Mouse (Mus musculus) ES-E14 (cell line): ENCODE data around the gene Gapt. TPM values are rescaled to one million over a fixed set of nuclear protein-coding genes. Genes with fewer than 3 reads are reported as not detected.
A peak's percentile ranks its signal among the peaks of the same experiment; 100 is the strongest.
"Not testable (repeated sequence)": the region's sequence is repeated elsewhere in the genome, so short reads cannot be mapped to it uniquely, and the experiment has no call there.

Source experiments
- DNase-seq: peaks from one replicate; pipeline ENCODE4 v3.0.0-alpha.2; 2013; ENCODE audit warnings: low read depth, low spot score
- H3K27ac ChIP-seq: 2 replicates; pipeline ENCODE4 v1.5.1; 2012; ENCODE audit warnings: low read depth, mild to moderate bottlenecking, low read length, moderate library complexity, mixed read lengths; ENCODE audit not compliant: poor library complexity, insufficient read depth, severe bottlenecking
- H3K36me3 ChIP-seq: 2 replicates; pipeline ENCODE4 v1.6.1; 2012; ENCODE audit warnings: mild to moderate bottlenecking, low read length, moderate library complexity, mixed read lengths; ENCODE audit not compliant: control insufficient read depth, poor library complexity, insufficient read depth, severe bottlenecking
- H3K4me1 ChIP-seq, 2 experiments: fragments of 150-350 bp in 1 of 2; sonication (generic) in 1 of 2; 2 replicates each; pipeline ENCODE4 v1.6.1; 2012; ENCODE audit warnings: low read length in 2 of 2, mild to moderate bottlenecking in 1 of 2, mixed read lengths in 1 of 2; ENCODE audit not compliant: control insufficient read depth in 2 of 2, insufficient read depth in 2 of 2, poor library complexity in 1 of 2
- H3K4me3 ChIP-seq, 2 experiments: fragments of 150-350 bp in 1 of 2; sonication (generic) in 1 of 2; 2 replicates each; pipeline ENCODE4 v1.5.1; 2012; ENCODE audit warnings: low read length in 2 of 2, low read depth in 1 of 2, mild to moderate bottlenecking in 1 of 2, mixed read lengths in 1 of 2; ENCODE audit not compliant: insufficient read depth in 1 of 2, poor library complexity in 1 of 2, severe bottlenecking in 1 of 2
- H3K9ac ChIP-seq: 2 replicates; pipeline ENCODE4 v1.6.1; 2012; ENCODE audit warnings: low read depth, mild to moderate bottlenecking, low read length, mixed read lengths; ENCODE audit not compliant: poor library complexity, insufficient read depth, severe bottlenecking
- H3K9me3 ChIP-seq: fragments of 150-350 bp; sonication (generic); 2 replicates; pipeline ENCODE4 v1.6.1; 2012; ENCODE audit warnings: low read depth, mild to moderate bottlenecking, low read length; ENCODE audit not compliant: control insufficient read depth, insufficient read depth
- CHD2 ChIP-seq: IDR thresholded peaks from 2 replicates; pipeline ENCODE4 v1.6.1; 2014; ENCODE audit warnings: mild to moderate bottlenecking, low read depth, low read length, inconsistent platforms
- HCFC1 ChIP-seq: IDR thresholded peaks from 2 replicates; pipeline ENCODE4 v1.6.1; 2012; ENCODE audit warnings: low read length, inconsistent platforms, borderline replicate concordance; ENCODE audit not compliant: insufficient read depth
- MAFK ChIP-seq: IDR thresholded peaks from 2 replicates; pipeline ENCODE4 v1.6.1; 2014; ENCODE audit warnings: mild to moderate bottlenecking, low read depth, low read length, inconsistent platforms; ENCODE audit not compliant: insufficient read depth
- ZC3H11A ChIP-seq: IDR thresholded peaks from 2 replicates; pipeline ENCODE4 v1.6.1; 2012; ENCODE audit warnings: low read depth, mild to moderate bottlenecking, inconsistent platforms, low read length, borderline replicate concordance
- ZNF384 ChIP-seq: IDR thresholded peaks from 2 replicates; pipeline ENCODE4 v1.6.1; 2012; ENCODE audit warnings: low read depth, low read length, inconsistent platforms
- in situ Hi-C, 2 experiments: fragments of 600-800 bp; cut with MboI; formaldehyde crosslinking; loops; one replicate each; pipeline ENCODE4 v1.15.1; 2025; ENCODE audit warnings: low sequenced_read_pairs in 2 of 2, inconsistent platforms in 1 of 2; ENCODE audit not compliant: unreplicated experiment in 2 of 2
- total RNA-seq: library from RNA; depleted of rRNA; stranded (reverse); fragments of 300-350 nt; gene quantifications from 2 replicates; pipeline ENCODE4 v1.2.3, GENCODE M21; 2012; rRNA removed

Gapt gene
- not detected in 2 replicates for total RNA-seq

- TF ChIP-seq HCFC1: no peak
- TF ChIP-seq ZC3H11A: no peak
- TF ChIP-seq CHD2: no peak
- no peak for TF ChIP-seq MAFK
- no peak for TF ChIP-seq ZNF384
- H3K27ac ChIP-seq: no peak within 1 kb of the TSS
- no peak for DNase-seq
- H3K36me3 ChIP-seq: no peaks in the 10 kb centered on the region
- no peaks in the 10 kb centered on the region for H3K9me3 ChIP-seq
- no peak within 1 kb of the TSS for H3K9ac ChIP-seq
- H3K4me3 ChIP-seq: no peak within 1 kb of the TSS
- in situ Hi-C loops: loop anchor here in 1 of 2 experiments (25.0 kb wide), 1 partner anchor 295 kb away; no protein-coding TSS in a partner anchor
- H3K4me1 ChIP-seq: no peaks in the 10 kb centered on the region
These were observed at the start of gene Gapt for GRCm38 (mm10) chr13:110356941-110357340. Gene Gapt (minus strand): TSS chr13:110357199.

GRCm38 (mm10) chr13:110406152-110406551, 49.2 kb upstream of the Gapt start:
- TF ChIP-seq HCFC1 (no peak), ZC3H11A (no peak), CHD2 (0 out of 2 replicates have a peak, but pooled peaks have one; percentile 31), ZNF384 (no peak), MAFK (no peak)
- no peak for DNase-seq
- Histone ChIP-seq H3K4me3 (no peak overlapping the region), H3K27ac (no peak overlapping the region), H3K9ac (no peak overlapping the region), H3K36me3 (no peaks in the 10 kb centered on the region), H3K9me3 (no peaks in the 10 kb centered on the region), H3K4me1 (no peaks in the 10 kb centered on the region)
- in situ Hi-C loops: no loop called here

- H3K9me3 ChIP-seq, H3K27ac ChIP-seq, in situ Hi-C loops, DNase-seq, H3K36me3 ChIP-seq, H3K4me1 ChIP-seq, H3K9ac ChIP-seq, H3K4me3 ChIP-seq: not testable (repeated sequence)
These were observed 47.7 kb upstream of the Gapt start for GRCm38 (mm10) chr13:110404686-110405085.

- no peaks in the 10 kb centered on the region for H3K9me3 ChIP-seq
- DNase-seq: no peak
- H3K4me1 ChIP-seq: no peaks in the 10 kb centered on the region
- H3K9ac ChIP-seq: no peak overlapping the region
- in situ Hi-C loops: no loop called here
- TF ChIP-seq CHD2: no peak
- TF ChIP-seq ZC3H11A: no peak
- no peak for TF ChIP-seq ZNF384
- TF ChIP-seq MAFK: no peak
- no peak for TF ChIP-seq HCFC1
- H3K36me3 ChIP-seq: peaks cover 9% of the 10 kb centered on the region
- no peak overlapping the region for H3K27ac ChIP-seq
- H3K4me3 ChIP-seq: no peak overlapping the region
These were observed 47.1 kb upstream of the Gapt start for GRCm38 (mm10) chr13:110404059-110404458.

- no peak overlapping the region for H3K9ac ChIP-seq
These were observed 44.9 kb upstream of the Gapt start for GRCm38 (mm10) chr13:110401877-110402276.

More at GRCm38 (mm10) chr13:110401877-110402276, 44.9 kb upstream of the Gapt start:
- no peaks in the 10 kb centered on the region for H3K4me1 ChIP-seq
- no peak for DNase-seq
- TF ChIP-seq ZNF384: no peak
- TF ChIP-seq HCFC1: no peak
- TF ChIP-seq CHD2: no peak
- TF ChIP-seq MAFK: no peak
- no peak for TF ChIP-seq ZC3H11A
- H3K4me3 ChIP-seq: no peak overlapping the region
- peaks cover 23% of the 10 kb centered on the region for H3K36me3 ChIP-seq
- no peaks in the 10 kb centered on the region for H3K9me3 ChIP-seq
- no peak overlapping the region for H3K27ac ChIP-seq
- in situ Hi-C loops: no loop called here
